Comparison of ENCODE assay signal across 8 mouse cellular contexts in the genomic region with DNA sequence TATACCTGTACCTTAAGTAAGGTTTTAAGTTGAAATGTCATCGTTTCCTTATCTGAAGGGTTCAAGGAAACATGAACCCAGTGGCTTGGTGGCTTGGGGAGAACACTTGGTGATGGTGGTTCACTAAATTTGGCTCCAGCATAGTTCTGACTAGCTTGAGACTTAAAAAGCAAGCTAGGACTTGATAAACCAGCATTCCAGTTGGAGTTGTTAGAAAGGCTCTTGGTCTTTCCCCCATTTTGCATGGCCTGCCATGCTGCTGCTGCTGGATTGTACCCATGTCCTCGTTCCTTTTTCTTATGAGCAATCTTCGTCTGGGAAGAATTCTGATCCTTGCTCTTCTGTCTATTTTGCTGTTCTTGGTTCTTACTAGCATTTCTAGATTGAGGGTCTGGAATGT. TPM values are rescaled to one million over a fixed set of nuclear protein-coding genes. Genes with fewer than 3 reads are reported as not detected.
A peak's percentile ranks its signal among the peaks of the same experiment; 100 is the strongest.
DNase-seq lines count a peak whose midpoint lies in the region; ATAC-seq and TF ChIP-seq lines count a peak whose summit lies in the region.

No protein-coding gene starts in this region.

- peak overlapping the region; percentile 76 for H3K4me3 ChIP-seq in kidney, embryonic 15.5 days (replicated peaks)
- H3K4me3 ChIP-seq in kidney, adult 2 months (ENCODE audit: insufficient read depth, low read depth, low read length) = no peak overlapping the region
- H3K4me3 ChIP-seq in embryonic facial prominence, embryonic 10.5 days = peak overlapping the region; percentile 83
- H3K4me3 ChIP-seq in intestine, embryonic 14.5 days (ENCODE audit: low read depth, low read length) = peak overlapping the region; percentile 90
- peak overlapping the region; percentile 90 for H3K4me3 ChIP-seq in myocyte

- no peak for TF ChIP-seq CTCF in kidney, adult 2 months (conservative IDR thresholded peaks at IDR 0.05; ENCODE audit: insufficient read depth, insufficient read length, low read depth, low read length)

- WGBS in kidney, embryonic 15.5 days = 32% methylated on average over 3 of the region's 3 CpGs
- WGBS in kidney, adult 2 months = 9% methylated on average over 3 of the region's 3 CpGs
- WGBS in embryonic facial prominence, embryonic 10.5 days = 63% methylated on average over 3 of the region's 3 CpGs
- 35% methylated on average over 3 of the region's 3 CpGs for WGBS in intestine, embryonic 14.5 days

- TF ChIP-seq POLR2A in kidney, adult 2 months (IDR thresholded peaks at IDR 0.05; ENCODE audit: low read depth, low read length) = no peak
- peak; percentile 8 for TF ChIP-seq POLR2A in myocyte (IDR thresholded peaks at IDR 0.05; ENCODE audit: insufficient read length, low read depth)

- H3K4me2 ChIP-seq in kidney, embryonic 15.5 days = peak overlapping the region; percentile 64
- H3K4me2 ChIP-seq in intestine, embryonic 14.5 days (ENCODE audit: low read length) = peak overlapping the region; percentile 71
- H3K4me2 ChIP-seq in myocyte (ENCODE audit: low read depth) = peak overlapping the region; percentile 71

- peak overlapping the region; percentile 81 for H3K9ac ChIP-seq in kidney, embryonic 15.5 days
- peak overlapping the region; percentile 99 for H3K9ac ChIP-seq in intestine, embryonic 14.5 days (ENCODE audit: low read length)

- peaks cover 40% of the 10 kb centered on the region for H3K79me2 ChIP-seq in myocyte (ENCODE audit: control insufficient read depth, insufficient read depth)

- H3ac ChIP-seq in myocyte (ENCODE audit: control insufficient read depth, insufficient read length) = peak overlapping the region; percentile 78

- H3K27me3 ChIP-seq in kidney, embryonic 15.5 days = no peaks in the 10 kb centered on the region
- H3K27me3 ChIP-seq in kidney, adult 2 months (replicated peaks; ENCODE audit: control insufficient read depth, insufficient read depth, low read length) = no peaks in the 10 kb centered on the region
- no peaks in the 10 kb centered on the region for H3K27me3 ChIP-seq in embryonic facial prominence, embryonic 10.5 days (replicated peaks; ENCODE audit: low read depth, poor library complexity, severe bottlenecking)
- no peaks in the 10 kb centered on the region for H3K27me3 ChIP-seq in intestine, embryonic 14.5 days (replicated peaks; ENCODE audit: control insufficient read depth, insufficient read depth, low read length)
- no peaks in the 10 kb centered on the region for H3K27me3 ChIP-seq in myocyte (ENCODE audit: control insufficient read depth, insufficient read depth, insufficient read length)

- peaks cover 49% of the 10 kb centered on the region for H3K4me1 ChIP-seq in kidney, embryonic 15.5 days
- H3K4me1 ChIP-seq in kidney, adult 2 months (ENCODE audit: control insufficient read depth, insufficient read depth, low read length) = peaks cover 31% of the 10 kb centered on the region
- H3K4me1 ChIP-seq in embryonic facial prominence, embryonic 10.5 days = peaks cover 54% of the 10 kb centered on the region
- peaks cover 38% of the 10 kb centered on the region for H3K4me1 ChIP-seq in intestine, embryonic 14.5 days (replicated peaks; ENCODE audit: control insufficient read depth, insufficient read depth, low read length)

- H3K36me3 ChIP-seq in kidney, embryonic 15.5 days = peaks cover 30% of the 10 kb centered on the region
- H3K36me3 ChIP-seq in kidney, adult 2 months (ENCODE audit: control insufficient read depth, insufficient read depth, low read length) = peaks cover 14% of the 10 kb centered on the region; the same call in 1 of the 2 replicates
- H3K36me3 ChIP-seq in embryonic facial prominence, embryonic 10.5 days (replicated peaks) = peaks cover 50% of the 10 kb centered on the region
- peaks cover 37% of the 10 kb centered on the region for H3K36me3 ChIP-seq in intestine, embryonic 14.5 days (ENCODE audit: control insufficient read depth, insufficient read depth, low read length)
- peaks cover 40% of the 10 kb centered on the region for H3K36me3 ChIP-seq in myocyte (ENCODE audit: control insufficient read depth, insufficient read depth)

- peak overlapping the region; percentile 100; the same call in 1 of the 2 replicates for H3K27ac ChIP-seq in kidney, embryonic 15.5 days
- H3K27ac ChIP-seq in kidney, adult 2 months (ENCODE audit: insufficient read depth, low read depth, low read length) = no peak overlapping the region
- peak overlapping the region; percentile 99; the same call in 1 of the 2 replicates for H3K27ac ChIP-seq in embryonic facial prominence, embryonic 10.5 days (replicated peaks)
- H3K27ac ChIP-seq in intestine, embryonic 14.5 days (ENCODE audit: low read depth) = no peak overlapping the region

- no peak for ATAC-seq in kidney, embryonic 15.5 days (replicated peaks; ENCODE audit: low FRiP score)
- no peak for ATAC-seq in intestine, embryonic 14.5 days (replicated peaks; ENCODE audit: low FRiP score, low TSS enrichment, low read depth)

- no peaks in the 10 kb centered on the region for H3K9me3 ChIP-seq in kidney, embryonic 15.5 days (replicated peaks)
- H3K9me3 ChIP-seq in embryonic facial prominence, embryonic 10.5 days = no peaks in the 10 kb centered on the region
- no peaks in the 10 kb centered on the region for H3K9me3 ChIP-seq in intestine, embryonic 14.5 days (ENCODE audit: control insufficient read depth, low read length)

- DNase-seq in kidney, adult 2 months = no peak
- no peak for DNase-seq in embryonic facial prominence, embryonic 10.5 days (ENCODE audit: low spot score)
- DNase-seq in intestine, embryonic 14.5 days (ENCODE audit: low spot score) = no peak
- DNase-seq in Muller cell, postnatal 12 days (ENCODE audit: inconsistent ontology term) = no peak
- no peak for DNase-seq in ovary, postnatal 36 days (ENCODE audit: low spot score)
- DNase-seq in layer of hippocampus, postnatal 25 days (ENCODE audit: extremely low spot score in 1 of 2, low spot score in 1 of 2) = no peak

TF ChIP-seq in myocyte, 11 proteins besides CTCF, POLR2A, EP300 and RAD21:
- TF ChIP-seq MYOG (IDR thresholded peaks at IDR 0.05; ENCODE audit: control insufficient read depth in 1 of 3, insufficient read depth in 1 of 3, insufficient read length in 2 of 3, low read depth in 2 of 3) (no peak), SRF (IDR thresholded peaks at IDR 0.05; ENCODE audit: control insufficient read depth, insufficient read length, low read depth) (no peak), MAX (IDR thresholded peaks at IDR 0.05; ENCODE audit: low read depth) (no peak), E2F4 (IDR thresholded peaks at IDR 0.05; ENCODE audit: insufficient read depth) (no peak), TCF3 (IDR thresholded peaks at IDR 0.05; ENCODE audit: insufficient read length, low read depth) (no peak)

RNA-seq across cellular contexts. Expression of a gene that starts 1.6 kb away (rescaled TPM):
- 194 and 213 TPM in 2 replicates for polyA plus RNA-seq in kidney, embryonic 15.5 days (2015; fragmentation: Nextera tagmentation; extraction: Ambion mirVana)
- 17.7 and 23.3 TPM in 2 replicates for polyA plus RNA-seq in kidney, adult 2 months (2012; rRNA removed)
- 177 and 186 TPM in 2 replicates for polyA plus RNA-seq in embryonic facial prominence, embryonic 10.5 days (2016; fragmentation: Nextera tagmentation; extraction: Ambion mirVana)
- polyA plus RNA-seq in intestine, embryonic 14.5 days (2014; fragmentation: Nextera tagmentation; extraction: Ambion mirVana) = 167 and 175 TPM in 2 replicates
- polyA plus RNA-seq in myocyte (2012; fragmentation: generic; extraction: Trizol) = 45.2 TPM
- 10 to 100 TPM; 54.0 to 55.9 TPM for total RNA-seq in layer of hippocampus, postnatal 25 days (2021)

RNA-seq across cellular contexts. Expression of a gene that starts 16.5 kb away (rescaled TPM):
- polyA plus RNA-seq in kidney, embryonic 15.5 days (2015; fragmentation: Nextera tagmentation; extraction: Ambion mirVana) = 268 and 279 TPM in 2 replicates
- 43.4 TPM in 2 replicates for polyA plus RNA-seq in kidney, adult 2 months (2012; rRNA removed)
- 377 and 383 TPM in 2 replicates for polyA plus RNA-seq in embryonic facial prominence, embryonic 10.5 days (2016; fragmentation: Nextera tagmentation; extraction: Ambion mirVana)
- polyA plus RNA-seq in intestine, embryonic 14.5 days (2014; fragmentation: Nextera tagmentation; extraction: Ambion mirVana) = 271 and 273 TPM in 2 replicates
- 22.3 TPM for polyA plus RNA-seq in myocyte (2012; fragmentation: generic; extraction: Trizol)
- 10 to 100 TPM; 78.4 to 78.6 TPM for total RNA-seq in layer of hippocampus, postnatal 25 days (2021)

RNA-seq across cellular contexts. Expression of a gene that starts 23.2 kb away (rescaled TPM):
- polyA plus RNA-seq in kidney, embryonic 15.5 days (2015; fragmentation: Nextera tagmentation; extraction: Ambion mirVana) = 0.64 and 0.95 TPM in 2 replicates
- 2.7 and 4.1 TPM in 2 replicates for polyA plus RNA-seq in kidney, adult 2 months (2012; rRNA removed)
- polyA plus RNA-seq in embryonic facial prominence, embryonic 10.5 days (2016; fragmentation: Nextera tagmentation; extraction: Ambion mirVana) = 0.15 and 0.43 TPM in 2 replicates
- 0.24 and 0.44 TPM in 2 replicates for polyA plus RNA-seq in intestine, embryonic 14.5 days (2014; fragmentation: Nextera tagmentation; extraction: Ambion mirVana)
- not detected for polyA plus RNA-seq in myocyte (2012; fragmentation: generic; extraction: Trizol)
- under 1 TPM in 1 of 2 experiments, not detected in 1; 0.21 TPM for total RNA-seq in layer of hippocampus, postnatal 25 days (2021)

RNA-seq across cellular contexts. Expression of a gene that starts 48.5 kb away (rescaled TPM):
- 70.1 and 71.8 TPM in 2 replicates for polyA plus RNA-seq in kidney, embryonic 15.5 days (2015; fragmentation: Nextera tagmentation; extraction: Ambion mirVana)
- polyA plus RNA-seq in kidney, adult 2 months (2012; rRNA removed) = 161 and 226 TPM in 2 replicates
- 45.4 and 46.8 TPM in 2 replicates for polyA plus RNA-seq in embryonic facial prominence, embryonic 10.5 days (2016; fragmentation: Nextera tagmentation; extraction: Ambion mirVana)
- 108 and 110 TPM in 2 replicates for polyA plus RNA-seq in intestine, embryonic 14.5 days (2014; fragmentation: Nextera tagmentation; extraction: Ambion mirVana)
- 29.8 TPM for polyA plus RNA-seq in myocyte (2012; fragmentation: generic; extraction: Trizol)
- 10 to 100 TPM; 40.5 to 40.7 TPM for total RNA-seq in layer of hippocampus, postnatal 25 days (2021)

Comparison
In these comparisons a context has a peak if more than half of its experiments do, and no peak if none do; other contexts are left out.
1. H3K27ac ChIP-seq: peak in kidney, embryonic 15.5 days (single experiment) and embryonic facial prominence, embryonic 10.5 days (single experiment); none in kidney, adult 2 months (single experiment) and intestine, embryonic 14.5 days (single experiment).
2. Peak in every context shown above with its lines, with median percentiles within 50 percentile points of each other: H3K4me2 ChIP-seq.